Mouse (Mus musculus) thymus, adult 18-20 months (tissue): ENCODE measurements around the gene Grm1.
"Not testable (repeated sequence)": the region's sequence is repeated elsewhere in the genome, so short reads cannot be mapped to it uniquely, and the experiment has no call there.

Experiments used
- DNase-seq, 2 experiments: peaks; one replicate each; pipeline ENCODE4 v3.0.0; 2022; ENCODE audit warnings: mixed read lengths in 2 of 2

Gene Grm1

DNA sequence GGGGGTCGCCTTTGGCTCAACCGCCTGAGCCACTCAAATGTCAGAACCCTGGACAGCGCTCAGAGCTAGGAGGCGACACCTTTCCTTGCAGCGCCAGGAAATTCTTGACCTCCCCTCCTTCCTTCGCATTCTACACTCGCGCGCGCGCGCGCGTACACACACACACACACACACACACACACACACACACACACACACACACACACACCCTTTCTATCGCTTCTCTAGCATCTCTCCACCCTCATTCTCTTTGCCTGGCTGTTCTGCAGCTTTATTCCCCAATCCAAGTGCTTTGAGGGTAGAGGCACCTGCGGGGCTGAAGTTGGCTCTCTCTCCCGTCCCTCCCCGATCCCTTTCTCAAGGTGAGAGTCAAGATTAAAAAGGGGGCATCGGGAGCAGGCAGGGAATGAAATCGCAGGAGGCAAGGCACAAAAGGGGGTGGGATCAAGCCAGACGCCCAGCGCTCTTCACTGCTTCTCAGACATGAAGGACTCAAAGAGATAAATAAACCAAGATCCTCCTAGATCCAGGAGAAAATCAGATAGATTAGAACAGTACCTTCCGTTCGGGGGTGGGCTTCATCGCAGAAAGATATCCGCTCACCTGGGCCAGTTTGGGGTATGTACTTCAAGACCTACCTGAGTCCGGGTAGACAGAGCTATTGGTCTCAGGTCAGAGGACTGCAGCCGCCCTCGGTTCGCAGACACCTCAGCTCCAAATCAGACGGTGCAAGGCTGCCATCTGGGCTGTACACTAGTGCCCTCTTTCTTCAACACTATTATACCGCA is at the start of gene Grm1:
TSS of gene Grm1 (minus strand) at position 746 of the 788 bp plus-strand sequence.
- DNase-seq: no peak

DNA sequence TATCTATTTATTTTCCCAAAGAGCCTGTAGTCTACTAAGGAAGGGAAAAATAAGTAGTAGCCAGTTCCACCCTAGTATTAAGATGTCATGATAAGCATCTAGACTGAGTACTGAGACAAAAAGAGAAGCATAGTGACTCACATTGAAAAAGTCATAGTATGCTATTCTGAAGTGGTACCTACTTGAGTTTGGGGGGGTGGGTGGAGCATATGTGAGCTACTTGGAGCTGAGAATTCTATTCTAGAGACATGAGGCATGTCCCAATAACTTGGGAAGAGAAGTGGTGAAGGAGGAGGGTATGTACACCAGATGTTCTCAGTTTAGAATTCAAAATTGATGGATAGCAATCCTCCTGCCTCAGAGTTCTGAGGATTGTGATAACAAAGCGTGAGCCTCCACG is 39.6 kb upstream of the Grm1 start:
- DNase-seq: no peak

DNA sequence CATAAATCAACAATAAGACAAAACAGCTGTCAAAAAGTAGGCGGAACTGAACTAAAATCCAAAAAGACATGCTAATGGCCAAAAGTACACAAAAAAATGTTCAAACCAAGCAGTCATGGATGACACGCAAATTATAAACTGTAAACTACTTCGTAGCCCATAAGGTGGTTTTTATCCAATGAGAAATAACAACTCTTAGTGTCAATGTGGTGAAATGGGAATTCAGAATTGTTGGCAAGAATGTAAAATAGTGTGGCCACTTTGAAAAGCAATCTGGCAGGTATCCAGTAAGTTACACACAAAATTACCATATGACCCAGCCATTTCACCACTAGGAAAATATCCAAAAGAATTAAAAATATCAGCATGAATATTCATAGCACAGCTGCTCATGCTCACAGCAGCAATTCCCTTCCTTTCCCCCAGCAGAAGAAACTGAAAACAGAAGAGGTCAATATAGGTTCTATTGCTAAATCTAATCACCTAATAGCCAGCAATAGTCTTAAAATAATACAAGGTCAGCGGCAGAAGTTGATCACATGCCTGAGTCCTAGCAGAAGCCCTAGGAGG is 16.4 kb upstream of the Grm1 start:
- DNase-seq: no peak

DNA sequence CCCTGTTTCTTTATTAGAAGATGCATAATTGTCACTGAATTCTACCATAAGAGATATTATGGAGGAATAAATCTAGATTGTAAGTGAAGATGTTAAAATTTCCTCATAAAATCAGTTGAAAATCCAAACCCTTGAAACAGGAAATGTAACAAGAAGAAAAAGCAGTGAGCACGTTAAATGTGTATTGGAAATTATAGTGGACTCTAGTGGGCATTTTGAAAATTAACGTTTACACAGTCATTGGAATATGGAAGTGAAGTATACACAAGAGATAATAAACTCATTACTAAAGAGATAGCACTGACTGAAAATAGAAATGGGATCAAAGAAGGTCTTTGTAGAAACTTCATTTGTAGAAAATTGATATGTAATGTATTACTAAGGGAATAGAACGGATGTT is 4.2 kb upstream of the Grm1 start:
- no peak for DNase-seq

DNA sequence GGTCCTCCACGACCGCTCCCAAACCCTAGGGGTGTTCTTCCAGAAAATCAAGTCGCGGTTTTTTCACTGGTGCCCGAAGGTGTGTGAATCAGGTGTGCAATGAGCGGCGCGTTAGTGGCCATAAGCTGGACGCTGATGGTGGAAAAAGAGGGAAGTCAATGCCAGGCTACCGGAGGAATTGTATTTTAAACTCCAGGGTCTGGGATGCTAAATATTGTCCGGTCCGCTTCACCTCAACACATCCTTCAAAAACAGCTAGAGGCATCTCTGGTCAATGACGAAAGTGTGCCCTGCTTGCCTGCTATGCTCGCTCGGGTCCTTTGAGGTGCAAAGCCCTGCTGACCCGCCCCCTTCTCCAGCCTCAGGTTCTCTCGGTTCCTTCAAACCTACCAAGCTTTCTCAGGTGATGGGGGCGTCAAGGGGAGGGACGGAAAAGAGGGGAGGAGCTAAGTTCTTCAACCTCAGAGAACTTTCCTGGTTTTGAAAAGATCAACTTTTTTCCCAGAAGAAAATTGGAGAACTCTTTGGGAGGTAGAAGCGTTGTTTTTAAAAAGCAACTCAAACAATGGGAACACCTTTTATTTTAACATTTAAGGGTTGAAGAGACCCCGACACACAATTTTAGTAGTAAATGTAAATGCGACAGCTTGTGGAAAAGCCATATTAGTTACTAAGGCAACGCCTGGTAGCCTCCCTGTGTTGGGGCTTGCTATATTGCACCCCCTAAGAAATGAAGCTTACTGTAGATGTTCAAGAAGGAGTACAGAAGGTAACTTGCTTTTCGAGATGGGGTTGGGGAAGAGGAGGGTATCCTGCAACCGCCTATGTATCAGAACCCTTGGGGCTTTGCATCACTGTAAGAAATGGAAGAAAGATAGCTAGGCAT is 1.2 kb downstream of the Grm1 start:
- no peak for DNase-seq

DNA sequence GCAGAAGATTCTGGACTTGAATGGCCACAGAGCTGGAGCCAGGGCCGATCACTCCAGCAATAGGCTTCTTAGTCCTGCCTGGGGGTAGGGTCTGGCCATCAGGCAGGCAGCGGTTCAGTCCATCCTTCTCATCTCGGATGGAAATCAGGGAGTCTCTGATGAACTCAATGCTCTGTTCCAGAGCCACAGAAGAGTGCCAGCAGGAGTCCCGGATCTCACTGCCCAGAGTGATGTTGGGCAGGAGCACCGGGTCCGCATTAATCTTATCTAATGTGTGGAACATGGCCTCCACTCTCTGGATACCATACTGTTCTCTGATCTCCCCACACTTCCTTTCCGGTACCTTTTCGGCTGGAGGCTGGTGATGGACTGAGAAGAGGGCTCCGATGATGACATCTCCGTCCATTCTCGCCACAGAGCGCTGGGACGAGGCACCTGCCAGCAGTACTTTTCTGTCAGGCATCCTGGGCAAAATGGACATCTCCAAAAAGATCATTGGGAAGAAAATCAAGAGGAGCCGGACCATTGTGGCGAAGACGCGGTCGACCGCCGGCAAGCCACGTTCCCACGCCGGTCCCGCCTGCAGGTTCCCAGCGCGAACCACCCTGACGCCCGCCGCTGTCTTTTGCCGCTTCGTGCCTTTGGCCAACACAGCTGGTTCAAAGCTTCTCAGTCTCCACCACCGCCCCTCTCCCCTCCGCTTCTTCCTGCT is 2.0 kb downstream of the Grm1 start:
- DNase-seq: no peak

DNA sequence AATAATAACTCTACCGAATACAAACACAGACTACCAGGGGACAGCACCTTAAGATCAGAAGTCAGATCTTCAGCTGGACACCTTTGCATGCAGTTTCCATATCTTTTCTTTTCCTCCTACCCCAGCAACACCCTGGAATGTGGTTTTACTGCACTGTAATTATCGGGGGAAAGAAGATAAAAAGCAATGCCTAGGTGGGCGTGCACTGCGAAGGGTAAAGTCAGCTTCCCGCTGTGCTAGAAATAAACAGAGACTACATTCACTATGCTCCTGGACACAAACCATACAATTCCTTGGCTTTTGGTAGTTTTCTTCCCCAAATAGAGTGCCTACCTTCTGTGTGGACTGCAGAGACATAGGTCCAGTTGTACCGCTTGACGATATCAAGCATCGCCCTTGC is 2.6 kb downstream of the Grm1 start:
- DNase-seq: no peak

DNA sequence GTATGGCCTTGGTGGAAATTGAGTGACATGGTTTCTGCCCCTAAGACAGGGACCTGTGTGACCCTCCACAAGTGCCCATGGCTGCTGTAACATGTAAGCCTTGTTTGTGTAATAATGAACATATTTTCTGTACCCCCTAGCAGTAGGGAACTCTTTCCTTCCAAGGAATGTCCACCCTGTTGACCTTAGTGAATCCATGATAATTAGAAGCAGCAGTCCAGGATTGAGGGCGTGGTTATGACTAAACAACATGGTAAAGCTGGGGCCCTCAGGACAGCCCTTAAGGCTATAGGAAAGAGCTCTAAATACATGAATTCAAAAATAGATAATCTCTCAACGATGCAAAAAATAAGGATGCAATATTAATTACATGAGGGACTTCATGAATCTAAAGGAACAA is 17.0 kb downstream of the Grm1 start:
- DNase-seq: no peak

DNA sequence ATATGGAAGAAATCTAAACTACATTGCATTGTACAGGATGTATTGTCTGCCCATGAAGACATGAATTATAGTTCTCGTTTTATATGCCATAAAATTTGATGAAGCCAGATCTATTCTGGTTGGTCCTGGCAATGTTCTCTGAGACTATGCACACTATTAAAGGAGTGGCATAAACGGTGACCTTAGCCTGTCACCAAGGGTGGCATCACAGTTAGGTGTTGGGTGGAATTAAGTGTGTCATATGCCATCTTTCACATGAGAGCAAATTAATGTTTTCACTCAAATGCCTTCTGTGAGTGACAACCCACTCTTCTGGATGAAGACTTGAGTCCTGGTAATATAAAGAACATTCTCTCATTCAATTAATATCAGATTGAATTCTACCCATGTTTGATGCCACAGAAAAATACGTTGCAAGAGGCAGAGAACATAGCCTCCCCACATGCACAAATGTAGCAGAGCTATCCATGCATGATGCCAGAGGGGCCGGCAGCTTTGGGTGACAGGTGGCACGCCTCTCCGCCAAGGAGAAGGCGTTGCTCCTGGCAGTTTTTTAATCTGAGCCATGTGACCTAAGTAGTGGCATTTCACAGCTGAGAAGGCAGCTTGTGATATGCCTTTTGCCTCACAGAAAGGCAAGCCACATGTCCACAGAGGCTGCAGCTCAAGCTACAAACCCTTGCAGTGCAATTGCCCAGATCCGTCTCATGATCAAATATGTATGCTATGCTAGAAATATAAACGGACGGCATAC is 20.7 kb downstream of the Grm1 start:
- no peak for DNase-seq

DNA sequence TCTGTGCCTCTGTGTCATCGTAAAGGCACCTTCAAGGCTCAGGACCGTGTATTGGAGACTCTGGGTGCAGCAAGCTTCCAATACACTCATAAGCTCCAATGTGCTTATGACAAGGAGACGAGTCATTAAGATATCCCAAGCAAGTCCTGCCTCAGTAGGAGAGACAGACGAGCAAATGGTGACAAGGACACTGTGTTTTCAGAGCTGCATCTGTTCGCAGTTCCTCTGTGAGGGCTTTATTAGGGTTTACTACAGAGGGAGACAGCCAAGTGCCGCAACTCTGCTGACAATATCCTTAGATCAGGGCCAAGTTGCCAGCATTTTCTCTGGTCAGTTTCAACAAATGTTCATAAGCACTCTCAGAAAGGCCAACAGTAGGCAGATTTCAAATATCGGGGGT is 32.8 kb downstream of the Grm1 start:
- DNase-seq: no peak

DNA sequence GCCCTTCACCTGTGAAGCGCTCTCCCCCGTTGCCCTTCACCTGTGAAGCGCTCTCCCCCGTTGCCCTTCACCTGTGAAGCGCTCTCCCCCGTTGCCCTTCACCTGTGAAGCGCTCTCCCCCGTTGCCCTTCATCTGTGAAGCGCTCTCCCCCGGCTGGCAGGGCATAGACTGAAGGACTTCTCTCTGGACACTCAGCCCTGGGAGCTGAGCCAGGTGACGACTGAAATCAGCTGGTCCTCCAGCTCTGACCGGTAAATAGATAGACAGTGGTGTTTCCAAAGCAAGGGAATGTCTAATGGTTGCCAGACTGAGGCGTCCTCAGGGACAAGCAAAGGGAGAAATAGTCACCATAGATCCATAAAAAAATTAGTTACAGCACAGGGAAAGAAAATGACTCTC is 36.7 kb downstream of the Grm1 start:
- DNase-seq: not testable (repeated sequence)

DNA sequence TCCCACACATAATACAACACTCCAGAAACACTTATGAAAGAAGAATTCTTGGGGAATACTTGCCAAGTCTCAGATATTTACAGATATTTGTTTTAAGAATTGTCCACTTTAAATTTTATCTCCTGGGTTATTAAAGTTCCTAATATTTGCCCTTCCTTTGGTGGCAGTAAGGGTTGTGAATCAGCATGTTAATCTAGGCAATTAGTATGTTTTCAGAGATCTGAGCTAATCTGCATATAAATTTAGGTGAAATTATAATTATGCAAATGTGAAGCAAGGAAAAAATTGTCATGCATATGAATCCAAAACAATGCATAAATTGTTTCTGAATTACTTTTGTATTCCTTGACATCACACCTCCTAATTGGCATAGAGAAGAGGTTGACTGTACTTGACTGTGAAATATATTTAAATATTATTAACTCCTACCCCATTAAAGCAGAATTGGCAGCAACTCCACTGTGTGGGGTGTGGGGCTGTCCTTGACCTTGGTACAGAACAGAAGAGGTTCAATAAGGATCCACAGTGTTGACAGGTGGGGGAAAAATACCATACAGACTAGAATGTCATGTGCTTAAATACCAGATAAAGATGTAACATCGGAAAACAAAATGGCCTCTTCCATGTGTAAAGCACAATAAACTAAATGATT is 37.6 kb downstream of the Grm1 start:
- DNase-seq: no peak

DNA sequence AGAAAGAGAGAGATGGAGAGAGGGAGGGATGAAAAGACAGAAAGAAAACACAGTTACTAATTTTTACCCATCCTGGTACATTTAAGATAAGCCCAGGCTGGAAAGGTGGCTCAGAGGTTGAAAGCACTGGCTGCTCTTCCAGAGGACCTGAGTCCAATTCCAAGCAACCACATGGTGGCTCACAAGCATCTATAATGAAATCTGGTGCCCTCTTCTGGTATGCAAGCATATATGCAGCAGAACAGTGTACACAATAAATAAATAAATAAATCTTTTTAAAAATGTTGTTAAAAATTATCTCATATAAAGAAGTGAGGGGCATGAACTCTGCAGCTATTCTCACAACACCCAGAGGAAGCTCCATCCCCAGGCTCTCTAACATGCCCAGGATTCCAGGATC is 42.8 kb downstream of the Grm1 start:
- DNase-seq: no peak

DNA sequence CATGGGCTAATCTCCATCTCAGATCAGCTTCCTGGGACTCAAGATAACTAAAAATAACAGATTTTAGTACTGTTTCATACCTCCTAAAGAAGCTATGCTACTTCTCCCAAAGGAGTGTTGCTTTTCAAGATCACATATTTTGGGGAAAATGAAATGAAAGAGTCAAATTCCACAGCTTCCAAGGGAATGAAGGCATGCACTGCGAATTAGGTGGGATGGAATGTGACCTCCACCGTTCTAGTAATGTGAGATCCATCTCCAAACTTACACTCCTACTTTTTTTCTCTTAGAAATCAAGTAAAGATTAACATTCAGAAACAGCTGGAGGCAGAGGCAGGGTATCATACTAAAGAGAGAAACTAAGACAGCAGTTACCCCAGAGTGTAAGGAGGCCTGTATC is 49.9 kb downstream of the Grm1 start:
- no peak for DNase-seq

DNA sequence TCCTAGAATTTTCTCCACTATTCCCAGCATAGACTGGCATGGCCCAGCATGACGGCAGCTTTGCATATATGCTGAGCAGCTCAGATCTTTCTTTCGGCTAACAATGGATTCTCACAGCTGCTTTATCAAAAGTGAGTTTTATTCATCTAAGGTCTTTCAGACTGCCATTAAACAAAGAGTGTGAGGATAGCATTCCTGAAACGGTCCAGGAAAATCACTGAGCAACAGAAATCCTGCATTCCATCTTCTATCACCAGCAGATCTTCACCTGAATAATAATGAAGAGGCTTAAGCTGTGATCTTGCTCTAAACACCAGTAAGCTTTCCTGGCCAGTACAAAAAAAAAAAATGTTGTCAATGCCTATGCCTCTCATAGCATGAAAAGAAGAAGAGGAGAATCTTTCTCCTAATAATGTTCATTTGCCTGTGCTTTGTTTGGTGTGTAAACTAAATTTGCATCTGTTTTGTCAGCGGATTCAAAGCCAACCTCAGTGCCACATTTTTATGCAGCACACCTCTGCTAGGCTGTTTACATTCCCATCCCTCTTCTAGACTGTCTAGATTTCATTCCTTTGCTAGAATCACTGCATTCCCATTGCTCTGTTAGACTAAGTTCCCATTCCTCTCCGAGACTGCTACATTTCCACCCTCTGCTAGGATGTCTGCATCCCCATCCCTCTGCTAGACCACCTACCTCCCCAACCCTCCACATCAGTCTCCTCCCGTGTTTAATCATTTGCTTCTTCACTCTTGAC is 56.2 kb downstream of the Grm1 start:
- no peak for DNase-seq

DNA sequence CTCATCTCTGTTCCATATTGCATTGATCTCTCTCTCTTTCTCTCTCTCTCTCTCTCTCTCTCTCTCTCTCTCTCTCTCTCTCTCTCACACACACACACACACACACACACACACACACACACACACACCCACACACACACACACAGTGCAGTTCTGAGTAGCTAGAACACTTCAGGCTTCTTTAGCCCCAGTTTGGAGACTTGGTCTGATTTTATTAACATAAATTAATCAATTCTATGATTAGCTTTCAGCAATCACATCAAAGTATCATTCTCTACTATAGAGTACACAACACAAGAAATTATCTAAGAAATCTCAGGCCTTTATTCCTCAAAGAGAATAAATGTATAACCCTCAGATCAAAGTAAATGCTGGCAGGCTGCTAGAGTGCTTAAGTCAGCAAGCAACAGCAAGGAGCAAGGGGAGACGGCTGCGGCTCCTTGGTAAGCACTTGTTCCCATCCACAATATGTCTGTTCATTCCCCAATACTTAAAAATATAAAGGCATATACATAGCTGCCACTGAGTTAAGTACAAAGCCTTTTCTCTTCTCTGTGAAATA is 63.1 kb downstream of the Grm1 start:
- DNase-seq: no peak

DNA sequence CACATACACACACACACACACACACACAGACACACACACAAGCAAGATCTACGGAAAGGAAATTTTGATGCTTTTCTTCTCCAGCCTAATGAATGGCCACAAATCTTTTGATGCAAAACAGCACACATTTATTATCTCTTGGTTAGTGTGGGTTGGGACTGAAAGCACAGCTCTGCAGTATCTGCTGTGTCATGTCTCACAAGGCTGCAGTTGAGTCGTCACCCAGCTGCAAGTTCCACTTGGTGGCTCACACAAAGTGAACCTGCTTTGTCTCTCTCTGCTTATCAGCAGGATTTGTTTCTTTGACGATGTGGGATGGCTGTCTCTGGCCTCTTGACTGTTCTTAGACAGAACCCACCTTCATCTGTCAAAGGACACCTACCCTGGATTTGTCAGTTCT is 68.5 kb downstream of the Grm1 start:
- DNase-seq: no peak

DNA sequence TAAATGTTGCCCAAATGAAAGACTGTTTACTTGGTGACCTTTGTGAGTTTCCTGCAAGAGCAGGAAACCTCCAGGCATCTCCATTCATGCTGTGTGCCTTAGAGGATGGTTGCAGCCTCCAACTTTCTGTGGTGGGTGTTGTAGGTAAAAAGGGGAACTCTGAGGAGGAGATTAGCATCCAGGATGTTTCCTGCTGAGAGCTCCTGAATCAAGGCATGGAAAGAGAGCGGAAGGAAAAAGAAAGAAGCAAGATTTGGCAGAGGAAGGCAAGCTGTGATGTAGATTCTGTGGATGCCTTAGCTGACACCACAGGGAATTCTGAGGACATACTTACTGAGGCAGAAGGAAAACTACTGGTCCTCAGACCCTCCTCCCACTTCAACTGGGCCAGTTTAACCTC is 85.4 kb downstream of the Grm1 start:
- no peak for DNase-seq

DNA sequence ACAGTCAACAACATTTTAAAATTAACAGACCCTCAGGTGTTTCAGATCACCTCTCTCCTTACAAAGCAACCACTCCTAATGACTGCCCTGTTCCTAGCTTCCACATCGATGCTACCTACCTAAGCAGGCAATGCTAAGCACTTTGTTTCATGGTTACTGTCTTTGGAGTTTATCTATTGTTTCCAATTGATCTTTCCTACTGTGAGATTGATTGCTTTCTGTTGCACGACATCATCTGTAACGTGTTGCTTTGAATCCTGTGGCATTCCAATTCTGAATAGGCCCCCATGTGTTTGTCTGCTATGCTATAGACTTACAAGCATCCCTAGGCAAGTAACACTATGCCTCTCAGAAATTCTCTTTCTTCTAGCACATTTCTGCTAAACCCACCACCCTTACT is 90.4 kb downstream of the Grm1 start:
- DNase-seq: no peak

DNA sequence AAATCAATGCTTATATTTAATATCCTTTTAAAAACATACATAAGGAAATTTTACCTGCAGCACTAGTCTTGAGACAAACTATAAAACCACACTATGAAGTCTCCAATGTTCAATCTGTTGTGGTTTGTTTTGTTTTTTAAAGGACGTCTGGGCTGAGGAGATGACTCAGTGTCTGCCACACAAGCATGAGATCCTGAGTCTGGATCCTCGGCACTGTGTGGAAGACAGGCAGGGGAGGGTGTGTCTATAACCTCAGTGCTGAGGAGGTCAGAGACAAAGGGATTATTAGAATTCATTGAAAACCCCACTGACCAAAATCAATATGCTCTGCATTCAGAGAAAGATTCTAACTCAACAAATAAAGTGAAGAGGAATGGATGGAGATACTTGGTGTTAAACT is 110.8 kb downstream of the Grm1 start:
- DNase-seq: no peak
